Mouse (Mus musculus) stomach, embryonic 16.5 days (tissue): Measurements from ENCODE around the gene Scgb2b12. TPM values are rescaled to one million over a fixed set of nuclear protein-coding genes. Genes with fewer than 3 reads are reported as not detected.
"Not testable (repeated sequence)": the region's sequence is repeated elsewhere in the genome, so short reads cannot be mapped to it uniquely, and the experiment has no call there.

Experiments used
- ATAC-seq: fragments of 200-750 bp; cut with Nextera tagmentation; 2 replicates; pipeline ENCODE4 v1.8.0; 2017; ENCODE audit warnings: moderate number of reproducible peaks, moderate TSS enrichment; ENCODE audit not compliant: insufficient read depth, low FRiP score
- H3K27ac ChIP-seq: fragments of 300-500 bp; sonication (generic); 2 replicates; pipeline ENCODE4 v1.5.1; 2014; ENCODE audit warnings: low read length
- H3K27me3 ChIP-seq: fragments of 300-500 bp; sonication (generic); 2 replicates; pipeline ENCODE4 v1.6.1; 2014; ENCODE audit warnings: low read length, control low read depth, mixed read lengths; ENCODE audit not compliant: control insufficient read depth, insufficient read depth
- H3K36me3 ChIP-seq: fragments of 300-500 bp; sonication (generic); 2 replicates; pipeline ENCODE4 v1.6.1; 2014; ENCODE audit warnings: low read length; ENCODE audit not compliant: control insufficient read depth, insufficient read depth
- H3K4me1 ChIP-seq: fragments of 300-500 bp; sonication (generic); 2 replicates; pipeline ENCODE4 v1.6.1; 2014; ENCODE audit warnings: low read length, control low read depth, mixed read lengths; ENCODE audit not compliant: control insufficient read depth, insufficient read depth
- H3K4me2 ChIP-seq: fragments of 300-500 bp; sonication (generic); 2 replicates; pipeline ENCODE4 v1.6.1; 2014; ENCODE audit warnings: low read depth, low read length, mixed read lengths
- H3K4me3 ChIP-seq: fragments of 300-500 bp; sonication (generic); replicated peaks from 2 replicates; pipeline ENCODE4 v1.5.1; 2014; ENCODE audit warnings: mild to moderate bottlenecking, low read length
- H3K9ac ChIP-seq: fragments of 300-500 bp; sonication (generic); 2 replicates; pipeline ENCODE4 v1.6.1; 2014; ENCODE audit warnings: low read length
- H3K9me3 ChIP-seq: fragments of 300-500 bp; sonication (generic); replicated peaks from 2 replicates; pipeline ENCODE4 v1.6.1; 2016; ENCODE audit warnings: low read length, control low read depth; ENCODE audit not compliant: control insufficient read depth
- WGBS: fragments of 180-500 bp; shearing (Covaris S2); extraction: QIAGEN DNeasy Blood & Tissue Kit; methylation state at CpG from one replicate; pipeline ENCODE4 v1.1.7; 2014; 5-methylcytosine and 5-hydroxymethylcytosine counted together
- polyA plus RNA-seq: library from polyadenylated mRNA; unstranded; fragments of >200 nt; fragmentation: Nextera tagmentation; extraction: Ambion mirVana; gene quantifications from 2 replicates; pipeline ENCODE4 v1.2.1, GENCODE M21; 2015

Scgb2b12 gene
- not detected in 2 replicates for polyA plus RNA-seq

GRCm38 (mm10) chr7:32327145-32327544 lies at the start of gene Scgb2b12:
TSS of gene Scgb2b12 (minus strand) at chr7:32327245.
- H3K4me1 ChIP-seq, H3K36me3 ChIP-seq, H3K9ac ChIP-seq, H3K27ac ChIP-seq, H3K27me3 ChIP-seq, H3K9me3 ChIP-seq, H3K4me3 ChIP-seq, H3K4me2 ChIP-seq, ATAC-seq: not testable (repeated sequence)
- 84% methylated on average over 1 of the region's 1 CpGs for WGBS

- H3K9ac ChIP-seq, H3K36me3 ChIP-seq, ATAC-seq, H3K9me3 ChIP-seq, H3K4me3 ChIP-seq, H3K27me3 ChIP-seq, H3K4me2 ChIP-seq, H3K27ac ChIP-seq, H3K4me1 ChIP-seq: not testable (repeated sequence)
- WGBS = 61% methylated on average over 3 of the region's 3 CpGs
Measured at GRCm38 (mm10) chr7:32333882-32334281, 6.8 kb upstream of the Scgb2b12 start, which contains the start of gene Scgb1b12. TSS of gene Scgb1b12 (plus strand) at chr7:32334182.

Other genes with a start within 250 kb of the Scgb2b12 start
- not detected in 2 replicates for gene Scgb1b10, start 226.4 kb downstream of the Scgb2b12 start, polyA plus RNA-seq
- not detected in 2 replicates for gene Scgb2b11, start 116.1 kb downstream of the Scgb2b12 start, polyA plus RNA-seq
- gene Scgb1b11, start 104.4 kb downstream of the Scgb2b12 start, polyA plus RNA-seq = not detected in 2 replicates
- gene Scgb1b12, start 6.9 kb upstream of the Scgb2b12 start, polyA plus RNA-seq = not detected in 2 replicates
- gene Scgb1b29, start 114.3 kb upstream of the Scgb2b12 start, polyA plus RNA-seq = not detected in 2 replicates